Mouse (Mus musculus): ENCODE measurements at regions not wholly inside any gene's neighbourhood (a gene's known extent, or its start where the extent isn't known, plus 50 kb on each side); places are given as distances from the start of the nearest gene placed in this dataset.

DNA sequence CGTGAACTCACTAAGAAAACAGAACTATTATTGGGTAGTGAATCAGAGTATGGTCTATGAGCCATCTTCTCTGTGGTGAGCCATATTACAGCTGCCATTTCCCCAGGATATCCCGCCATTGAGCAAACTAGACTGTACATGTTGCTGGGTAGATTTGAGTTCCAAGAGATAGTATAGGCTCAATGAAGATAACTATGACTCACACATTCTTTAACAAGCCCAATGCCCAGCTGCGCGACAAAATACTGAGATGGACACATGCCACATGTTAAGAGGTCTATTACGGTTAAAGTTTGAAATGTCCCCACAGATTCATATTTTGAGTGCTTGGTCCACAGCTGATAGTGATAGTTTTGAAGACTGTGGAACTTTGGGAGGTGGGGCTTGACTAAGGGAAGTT is 107.5 kb upstream of the Thbs1 start:
- no peak for DNase-seq
- no peak overlapping the region for H3K4me2 ChIP-seq (ENCODE audit: low read depth, low read length)
- H3K9me3 ChIP-seq (ENCODE audit: low read length), result no peaks in the 10 kb centered on the region
- TF ChIP-seq CTCF (IDR thresholded peaks at IDR 0.05; ENCODE audit: low read depth) (no peak), EP300 (IDR thresholded peaks at IDR 0.05; ENCODE audit: low read depth) (no peak)
- no peak overlapping the region for H3K4me3 ChIP-seq (ENCODE audit: low read depth, low read length)
- no peak overlapping the region for H3K9ac ChIP-seq (replicated peaks)
- no peak overlapping the region for H3K27ac ChIP-seq (ENCODE audit: low read depth)
- peaks cover 4% of the 10 kb centered on the region; the same call in 1 of the 2 replicates for H3K4me1 ChIP-seq (ENCODE audit: insufficient read depth)
- ATAC-seq, result no peak
- WGBS (ENCODE audit: insufficient replicate concordance), result 81% methylated on average over 5 of the region's 5 CpGs
- no peaks in the 10 kb centered on the region for H3K27me3 ChIP-seq (ENCODE audit: insufficient read depth, low read length)
- H3K36me3 ChIP-seq (replicated peaks; ENCODE audit: insufficient read depth, low read length), result no peaks in the 10 kb centered on the region

DNA sequence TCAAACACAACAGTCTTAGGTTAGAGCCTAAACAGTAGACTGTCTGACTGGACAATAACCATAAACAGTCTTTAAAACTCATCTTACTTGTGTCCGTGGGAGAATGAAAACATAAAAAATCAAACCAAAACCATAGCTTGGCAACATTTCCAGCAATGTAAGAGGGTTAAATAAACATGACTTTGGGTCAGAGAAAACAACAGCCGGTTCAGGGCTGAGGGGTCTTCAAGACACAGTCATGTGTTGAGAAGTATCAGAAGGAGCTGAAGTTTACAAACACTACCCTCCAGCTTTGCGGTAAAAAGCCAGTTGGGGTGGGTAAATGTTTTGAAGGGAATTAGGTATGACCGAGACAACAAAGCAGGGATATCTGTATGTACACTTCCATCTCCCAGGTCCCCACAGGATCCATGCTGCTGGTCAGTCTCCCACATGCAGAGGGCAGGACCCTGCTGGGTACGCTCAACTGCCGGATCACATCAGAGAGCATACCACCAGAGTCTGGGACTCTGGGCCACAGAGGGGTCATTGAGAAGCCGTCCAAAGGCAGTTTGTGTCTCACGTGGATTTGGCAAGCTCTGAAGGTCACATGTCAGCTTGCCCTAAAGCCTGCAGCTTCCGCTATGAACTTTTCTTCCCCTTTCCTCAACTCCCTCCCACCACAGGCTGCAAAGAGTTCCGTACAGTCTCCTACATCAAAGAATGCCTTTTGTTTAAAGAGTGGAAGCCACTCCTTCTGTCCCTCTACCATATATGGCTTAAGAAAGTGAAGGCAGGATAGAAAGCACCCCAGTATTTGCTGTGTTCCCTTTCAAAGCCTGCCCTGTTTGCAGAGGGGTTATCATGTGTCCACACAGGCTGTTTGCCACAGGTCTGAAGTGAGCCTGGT is 103.9 kb upstream of the Thbs1 start:
- H3K9ac ChIP-seq (replicated peaks), result no peak overlapping the region
- TF ChIP-seq CTCF (IDR thresholded peaks at IDR 0.05; ENCODE audit: low read depth) (no peak), EP300 (IDR thresholded peaks at IDR 0.05; ENCODE audit: low read depth) (no peak)
- peaks cover 4% of the 10 kb centered on the region for H3K4me1 ChIP-seq (ENCODE audit: insufficient read depth)
- no peaks in the 10 kb centered on the region for H3K36me3 ChIP-seq (replicated peaks; ENCODE audit: insufficient read depth, low read length)
- H3K4me3 ChIP-seq (ENCODE audit: low read depth, low read length), result 0 out of 2 replicates have a peak overlapping the region, but pooled peaks have one; percentile 2
- peak overlapping the region; percentile 44 for H3K27ac ChIP-seq (ENCODE audit: low read depth)
- peak; percentile 78 for ATAC-seq
- WGBS (ENCODE audit: insufficient replicate concordance), result 23% methylated on average over 10 of the region's 10 CpGs
- no peaks in the 10 kb centered on the region for H3K27me3 ChIP-seq (ENCODE audit: insufficient read depth, low read length)
- H3K9me3 ChIP-seq (ENCODE audit: low read length), result no peaks in the 10 kb centered on the region
- peak overlapping the region; percentile 47 for H3K4me2 ChIP-seq (ENCODE audit: low read depth, low read length)
- DNase-seq, result peak; percentile 50

DNA sequence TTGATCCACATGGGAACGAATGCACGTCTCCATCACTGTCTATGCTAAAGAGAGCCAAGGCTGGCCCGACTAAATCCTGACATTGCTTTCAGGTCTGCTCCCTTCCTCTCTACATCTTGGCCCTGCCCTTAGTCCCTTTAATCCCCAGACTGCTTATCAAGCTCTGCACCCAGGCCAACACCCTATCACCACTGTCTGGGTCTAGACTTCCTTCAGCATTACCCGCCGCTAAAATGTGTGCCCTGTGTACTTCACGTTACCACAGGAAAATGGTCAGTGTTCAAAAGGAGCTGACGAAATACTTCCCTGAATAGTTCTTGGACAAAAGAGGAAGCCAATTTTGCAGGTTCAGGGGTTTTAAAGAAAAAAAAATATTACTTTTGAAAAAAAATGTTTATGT is 100.0 kb upstream of the Thbs1 start:
- H3K27me3 ChIP-seq (ENCODE audit: insufficient read depth, low read length), result no peaks in the 10 kb centered on the region
- peaks cover 4% of the 10 kb centered on the region for H3K4me1 ChIP-seq (ENCODE audit: insufficient read depth)
- peak overlapping the region; percentile 62; the same call in 1 of the 2 replicates for H3K27ac ChIP-seq (ENCODE audit: low read depth)
- TF ChIP-seq EP300 (IDR thresholded peaks at IDR 0.05; ENCODE audit: low read depth), result no peak; the same call in 1 of the 2 replicates
- no peak for TF ChIP-seq CTCF (IDR thresholded peaks at IDR 0.05; ENCODE audit: low read depth)
- WGBS (ENCODE audit: insufficient replicate concordance), result 48% methylated on average over 7 of the region's 7 CpGs
- no peak overlapping the region for H3K4me2 ChIP-seq (ENCODE audit: low read depth, low read length)
- DNase-seq (no peak), ATAC-seq (peak; percentile 61)
- no peak overlapping the region for H3K9ac ChIP-seq (replicated peaks)
- H3K9me3 ChIP-seq (ENCODE audit: low read length), result no peaks in the 10 kb centered on the region
- no peaks in the 10 kb centered on the region for H3K36me3 ChIP-seq (replicated peaks; ENCODE audit: insufficient read depth, low read length)
- no peak overlapping the region for H3K4me3 ChIP-seq (ENCODE audit: low read depth, low read length)

DNA sequence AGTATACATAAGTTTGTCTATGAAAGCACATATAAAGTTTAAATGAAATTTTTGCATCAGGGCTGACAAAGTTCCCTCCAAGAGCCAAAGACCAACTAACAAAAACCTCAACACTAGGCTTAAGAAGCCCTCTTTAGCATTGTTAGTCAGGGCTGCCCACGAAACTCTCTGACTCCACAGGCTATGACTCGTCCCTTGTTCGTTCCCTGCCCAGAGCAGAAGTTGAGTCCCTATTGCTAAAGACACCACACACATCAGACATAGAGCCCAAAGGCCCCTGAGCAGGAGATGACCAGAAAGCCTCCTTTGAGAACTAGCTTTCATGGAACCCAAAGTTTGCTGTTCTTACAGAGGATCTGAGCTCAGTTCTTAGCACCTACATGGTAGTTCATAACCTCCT is 99.5 kb upstream of the Thbs1 start:
- ATAC-seq (peak; percentile 49; the same call in 1 of the 2 replicates), DNase-seq (no peak)
- no peak for TF ChIP-seq EP300 (IDR thresholded peaks at IDR 0.05; ENCODE audit: low read depth)
- TF ChIP-seq CTCF (IDR thresholded peaks at IDR 0.05; ENCODE audit: low read depth), result no peak
- H3K4me3 ChIP-seq (ENCODE audit: low read depth, low read length), result no peak overlapping the region
- no peak overlapping the region for H3K4me2 ChIP-seq (ENCODE audit: low read depth, low read length)
- H3K9ac ChIP-seq (replicated peaks), result no peak overlapping the region
- H3K36me3 ChIP-seq (replicated peaks; ENCODE audit: insufficient read depth, low read length), result no peaks in the 10 kb centered on the region
- H3K9me3 ChIP-seq (ENCODE audit: low read length), result no peaks in the 10 kb centered on the region
- peak overlapping the region; percentile 71 for H3K27ac ChIP-seq (ENCODE audit: low read depth)
- no peaks in the 10 kb centered on the region for H3K27me3 ChIP-seq (ENCODE audit: insufficient read depth, low read length)
- WGBS (ENCODE audit: insufficient replicate concordance), result 47% methylated on average over 3 of the region's 3 CpGs
- H3K4me1 ChIP-seq (ENCODE audit: insufficient read depth), result peaks cover 4% of the 10 kb centered on the region

DNA sequence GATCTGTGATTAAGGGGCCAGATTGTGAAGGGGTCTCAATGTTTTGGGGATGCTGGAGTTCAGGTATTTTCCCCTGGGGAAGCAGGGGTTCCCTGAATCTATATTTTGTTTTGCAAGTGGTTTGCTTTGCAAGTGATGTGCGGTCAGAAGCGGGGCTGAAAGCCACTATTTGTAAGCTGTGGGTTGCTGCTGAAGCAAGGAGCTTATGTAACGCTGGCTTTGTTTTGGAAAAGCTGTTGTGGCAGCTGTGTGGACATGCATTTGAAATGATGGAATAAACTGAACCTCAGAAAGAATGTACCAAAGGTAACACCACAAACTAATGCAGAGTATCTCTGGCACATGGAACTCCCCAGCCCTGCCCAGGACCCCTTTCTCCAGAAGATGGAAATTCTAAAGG is 98.5 kb upstream of the Thbs1 start:
- Histone ChIP-seq H3K4me2 (ENCODE audit: low read depth, low read length) (no peak overlapping the region), H3K27me3 (ENCODE audit: insufficient read depth, low read length) (no peaks in the 10 kb centered on the region), H3K9me3 (ENCODE audit: low read length) (no peaks in the 10 kb centered on the region), H3K27ac (ENCODE audit: low read depth) (peak overlapping the region; percentile 71), H3K36me3 (replicated peaks; ENCODE audit: insufficient read depth, low read length) (no peaks in the 10 kb centered on the region), H3K4me3 (ENCODE audit: low read depth, low read length) (no peak overlapping the region), H3K4me1 (ENCODE audit: insufficient read depth) (no peaks in the 10 kb centered on the region; the same call in 1 of the 2 replicates), H3K9ac (replicated peaks) (no peak overlapping the region)
- TF ChIP-seq EP300 (IDR thresholded peaks at IDR 0.05; ENCODE audit: low read depth) (no peak), CTCF (IDR thresholded peaks at IDR 0.05; ENCODE audit: low read depth) (no peak)
- DNase-seq (peak; percentile 34), ATAC-seq (no peak)
- WGBS (ENCODE audit: insufficient replicate concordance), result 73% methylated on average over 3 of the region's 3 CpGs

DNA sequence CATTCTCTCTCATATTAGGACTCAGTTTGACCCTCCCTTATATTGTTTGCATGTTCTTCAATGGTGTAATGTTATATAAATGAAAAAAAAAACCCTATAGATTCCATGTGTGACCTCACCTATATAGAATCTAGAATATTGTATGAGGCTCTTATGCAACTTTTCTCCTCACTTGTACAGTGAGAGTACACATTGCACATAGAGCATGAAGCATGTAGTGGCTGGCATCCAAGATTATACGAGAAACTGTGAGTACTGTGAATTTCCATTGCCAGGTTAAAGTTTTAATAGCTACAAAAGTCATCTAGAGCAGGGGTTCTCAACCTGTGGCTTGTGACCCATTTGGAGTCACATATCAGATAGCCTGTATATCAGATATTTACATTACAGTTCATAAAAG is 96.5 kb upstream of the Thbs1 start:
- Histone ChIP-seq H3K36me3 (replicated peaks; ENCODE audit: insufficient read depth, low read length) (no peaks in the 10 kb centered on the region), H3K4me2 (ENCODE audit: low read depth, low read length) (no peak overlapping the region), H3K9ac (replicated peaks) (no peak overlapping the region), H3K4me1 (ENCODE audit: insufficient read depth) (no peaks in the 10 kb centered on the region; the same call in 1 of the 2 replicates), H3K27ac (ENCODE audit: low read depth) (no peak overlapping the region), H3K4me3 (ENCODE audit: low read depth, low read length) (no peak overlapping the region), H3K9me3 (ENCODE audit: low read length) (no peaks in the 10 kb centered on the region), H3K27me3 (ENCODE audit: insufficient read depth, low read length) (no peaks in the 10 kb centered on the region)
- TF ChIP-seq EP300 (IDR thresholded peaks at IDR 0.05; ENCODE audit: low read depth) (no peak), CTCF (IDR thresholded peaks at IDR 0.05; ENCODE audit: low read depth) (no peak)
- ATAC-seq (no peak), DNase-seq (no peak)
- WGBS (ENCODE audit: insufficient replicate concordance), result 72% methylated on average over 1 of the region's 1 CpGs

Measured in liver, postnatal 0 days (tissue).